ENCODE assay signal across 12 mouse cellular contexts in the genomic region with DNA sequence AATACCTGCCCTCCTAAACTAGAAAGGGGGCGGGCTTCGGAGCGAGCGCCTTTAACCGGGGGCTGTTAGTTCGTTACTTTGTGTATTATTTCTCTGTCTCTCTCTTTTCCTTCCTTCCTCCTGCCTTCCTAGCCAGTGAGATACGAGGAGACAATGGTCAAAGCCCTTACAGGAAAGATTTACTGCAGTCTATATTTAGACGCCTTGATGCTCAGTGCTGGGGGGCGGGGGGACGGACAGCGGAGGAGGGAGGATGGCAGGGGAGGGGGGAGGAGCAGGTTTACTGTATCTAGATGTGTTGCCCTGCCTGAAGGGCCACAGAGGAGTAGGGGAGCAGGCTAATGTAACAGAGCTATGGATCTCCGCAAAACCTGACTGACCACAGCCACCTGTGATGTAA. TPM values are rescaled to one million over a fixed set of nuclear protein-coding genes. Genes with fewer than 3 reads are reported as not detected.
DNase-seq lines count a peak whose midpoint lies in the region; ATAC-seq and TF ChIP-seq lines count a peak whose summit lies in the region.
"Had no signal": no experiment of that assay in that cellular context is flagged by ENCODE, and none has a peak within 500 bp of the region (broad histone marks: within the 10 kb centered on the region; RNA-seq: fewer than 3 reads in every experiment).

No protein-coding gene starts in this region.

- WGBS in hindbrain, embryonic 14.5 days = 31% methylated on average over 12 of the region's 12 CpGs
- WGBS in hindbrain, embryonic 11.5 days = 35% methylated on average over 12 of the region's 12 CpGs
- WGBS in lung, embryonic 14.5 days = 27% methylated on average over 12 of the region's 12 CpGs
- 18% methylated on average over 12 of the region's 12 CpGs for WGBS in intestine, postnatal 0 days

- peak; percentile 64 for DNase-seq in adrenal gland, postnatal 14 days
- DNase-seq in adrenal gland, postnatal 4 days (ENCODE audit: low spot score in 2 of 2) = no peak
- no peak for DNase-seq in hindbrain, embryonic 14.5 days (ENCODE audit: low spot score)
- no peak for DNase-seq in hindbrain, embryonic 11.5 days (ENCODE audit: low spot score)
- no peak for DNase-seq in lung, embryonic 14.5 days
- no peak for DNase-seq in lung, postnatal 10 days
- DNase-seq in cerebellum, postnatal 36 days = no peak
- DNase-seq: heart, postnatal 10 days had no signal

- no peaks in the 10 kb centered on the region for H3K36me3 ChIP-seq in hindbrain, embryonic 14.5 days (replicated peaks; ENCODE audit: control insufficient read depth, insufficient read depth)
- H3K36me3 ChIP-seq in hindbrain, embryonic 11.5 days (ENCODE audit: control insufficient read depth, insufficient read depth, low read length) = no peaks in the 10 kb centered on the region
- H3K36me3 ChIP-seq in lung, embryonic 14.5 days (ENCODE audit: insufficient read depth) = no peaks in the 10 kb centered on the region
- no peaks in the 10 kb centered on the region for H3K36me3 ChIP-seq in intestine, postnatal 0 days (ENCODE audit: control insufficient read depth, insufficient read depth)

- H3K9ac ChIP-seq in hindbrain, embryonic 14.5 days = no peak overlapping the region
- H3K9ac ChIP-seq in hindbrain, embryonic 11.5 days (ENCODE audit: low read depth, low read length) = no peak overlapping the region
- no peak overlapping the region; the same call in 1 of the 2 replicates for H3K9ac ChIP-seq in lung, embryonic 14.5 days
- no peak overlapping the region for H3K9ac ChIP-seq in intestine, postnatal 0 days (ENCODE audit: low read depth, low read length)

- peak overlapping the region; percentile 13; the same call in 1 of the 2 replicates for H3K4me2 ChIP-seq in hindbrain, embryonic 14.5 days (replicated peaks)
- no peak overlapping the region for H3K4me2 ChIP-seq in hindbrain, embryonic 11.5 days (replicated peaks; ENCODE audit: low read depth, low read length)
- H3K4me2 ChIP-seq in lung, embryonic 14.5 days = peak overlapping the region; percentile 39; the same call in 1 of the 2 replicates
- 0 out of 2 replicates have a peak overlapping the region, but pooled peaks have one; percentile 21 for H3K4me2 ChIP-seq in intestine, postnatal 0 days (replicated peaks; ENCODE audit: low read depth)

- no peaks in the 10 kb centered on the region; the same call in 1 of the 2 replicates for H3K4me1 ChIP-seq in hindbrain, embryonic 14.5 days (replicated peaks; ENCODE audit: control insufficient read depth, insufficient read depth, low read length)
- 0 out of 2 replicates have a peak, but pooled peaks cover 2% of the 10 kb centered on the region for H3K4me1 ChIP-seq in hindbrain, embryonic 11.5 days (replicated peaks; ENCODE audit: control insufficient read depth, insufficient read depth, low read length)
- peaks cover 8% of the 10 kb centered on the region for H3K4me1 ChIP-seq in lung, embryonic 14.5 days (ENCODE audit: insufficient read depth)
- no peaks in the 10 kb centered on the region for H3K4me1 ChIP-seq in intestine, postnatal 0 days (replicated peaks; ENCODE audit: control insufficient read depth, insufficient read depth, low read length)

- no peak for ATAC-seq in hindbrain, embryonic 14.5 days (ENCODE audit: low FRiP score)
- no peak for ATAC-seq in hindbrain, embryonic 11.5 days (ENCODE audit: low FRiP score)
- ATAC-seq in lung, embryonic 14.5 days (ENCODE audit: insufficient read depth) = 0 out of 2 replicates have a peak, but pooled peaks have one; percentile 13
- no peak for ATAC-seq in intestine, postnatal 0 days
- ATAC-seq: activated CD4-positive, CD25-positive, alpha-beta regulatory T cell, adult 4 months had no signal

- H3K9me3 ChIP-seq in hindbrain, embryonic 14.5 days (ENCODE audit: control insufficient read depth, low read length) = 0 out of 2 replicates have a peak, but pooled peaks cover 3% of the 10 kb centered on the region
- peaks cover 1% of the 10 kb centered on the region; the same call in 1 of the 2 replicates for H3K9me3 ChIP-seq in hindbrain, embryonic 11.5 days (ENCODE audit: control insufficient read depth, low read length)
- no peaks in the 10 kb centered on the region for H3K9me3 ChIP-seq in lung, embryonic 14.5 days (ENCODE audit: low read depth, low read length)
- 0 out of 2 replicates have a peak, but pooled peaks cover under 1% of the 10 kb centered on the region for H3K9me3 ChIP-seq in intestine, postnatal 0 days (ENCODE audit: control insufficient read depth)

- H3K27me3 ChIP-seq in hindbrain, embryonic 14.5 days (ENCODE audit: control insufficient read depth, insufficient read depth, low read length) = 0 out of 2 replicates have a peak, but pooled peaks cover 4% of the 10 kb centered on the region
- no peaks in the 10 kb centered on the region for H3K27me3 ChIP-seq in hindbrain, embryonic 11.5 days (ENCODE audit: control insufficient read depth, insufficient read depth, low read length)
- H3K27me3 ChIP-seq in lung, embryonic 14.5 days (ENCODE audit: insufficient read depth, low read length) = no peaks in the 10 kb centered on the region
- no peaks in the 10 kb centered on the region for H3K27me3 ChIP-seq in intestine, postnatal 0 days (replicated peaks; ENCODE audit: control insufficient read depth, insufficient read depth, low read length)

- no peak overlapping the region for H3K27ac ChIP-seq in hindbrain, embryonic 14.5 days
- no peak overlapping the region for H3K27ac ChIP-seq in hindbrain, embryonic 11.5 days (ENCODE audit: low read depth, low read length)
- no peak overlapping the region for H3K27ac ChIP-seq in lung, embryonic 14.5 days (ENCODE audit: low read depth)
- H3K27ac ChIP-seq in intestine, postnatal 0 days (ENCODE audit: low read depth, low read length) = no peak overlapping the region
- H3K27ac ChIP-seq: macrophage had no signal

- TF ChIP-seq CTCF in lung, embryonic 14.5 days (IDR thresholded peaks at IDR 0.05; ENCODE audit: low read depth) = no peak
- no peak for TF ChIP-seq CTCF in intestine, postnatal 0 days (IDR thresholded peaks at IDR 0.05; ENCODE audit: low read depth)

- H3K4me3 ChIP-seq in hindbrain, embryonic 14.5 days (replicated peaks; ENCODE audit: low read length) = no peak overlapping the region
- H3K4me3 ChIP-seq in hindbrain, embryonic 11.5 days (ENCODE audit: low read depth, low read length) = no peak overlapping the region
- H3K4me3 ChIP-seq in lung, embryonic 14.5 days (ENCODE audit: low read depth, low read length) = no peak overlapping the region
- no peak overlapping the region for H3K4me3 ChIP-seq in intestine, postnatal 0 days (ENCODE audit: low read depth, low read length)

RNA-seq across cellular contexts. Expression of gene Cux2, which starts 12.6 kb away (rescaled TPM):
- total RNA-seq in adrenal gland, postnatal 14 days (2021) = 16.6 and 17.7 TPM in 2 replicates
- total RNA-seq in adrenal gland, postnatal 4 days (2021) = 10 to 100 TPM; 37.5 to 37.8 TPM
- 25.5 and 28.1 TPM in 2 replicates for polyA plus RNA-seq in hindbrain, embryonic 14.5 days (2014; fragmentation: Nextera tagmentation; extraction: Ambion mirVana)
- 13.7 and 17.4 TPM in 2 replicates for polyA plus RNA-seq in hindbrain, embryonic 11.5 days (2014; fragmentation: Nextera tagmentation; extraction: Ambion mirVana)
- 3.6 and 4.0 TPM in 2 replicates for polyA plus RNA-seq in lung, embryonic 14.5 days (2014; fragmentation: Nextera tagmentation; extraction: Ambion mirVana)
- polyA plus RNA-seq in intestine, postnatal 0 days (2015; fragmentation: Nextera tagmentation; extraction: Ambion mirVana) = 1.5 and 1.9 TPM in 2 replicates
- polyA plus RNA-seq: macrophage had no signal

RNA-seq across cellular contexts. Expression of gene Myl2, which starts 38.3 kb away (rescaled TPM):
- not detected in 2 replicates for total RNA-seq in adrenal gland, postnatal 14 days (2021)
- total RNA-seq in adrenal gland, postnatal 4 days (2021) = 10 to 100 TPM in 1 of 2 experiments, 1 to 10 TPM in 1; 4.8 to 30.3 TPM
- polyA plus RNA-seq in hindbrain, embryonic 14.5 days (2014; fragmentation: Nextera tagmentation; extraction: Ambion mirVana) = 0.80 and 0.86 TPM in 2 replicates
- 0.77 and 1.2 TPM in 2 replicates for polyA plus RNA-seq in hindbrain, embryonic 11.5 days (2014; fragmentation: Nextera tagmentation; extraction: Ambion mirVana)
- polyA plus RNA-seq in lung, embryonic 14.5 days (2014; fragmentation: Nextera tagmentation; extraction: Ambion mirVana) = 0.42 and 2.4 TPM in 2 replicates
- not detected in 2 replicates for polyA plus RNA-seq in intestine, postnatal 0 days (2015; fragmentation: Nextera tagmentation; extraction: Ambion mirVana)
- total RNA-seq: layer of hippocampus, postnatal 10 days had no signal
- polyA plus RNA-seq: activated CD4-positive, CD25-positive, alpha-beta regulatory T cell, adult 4 months; macrophage had no signal
